Mouse (Mus musculus) limb, embryonic 13.5 days (tissue): ENCODE measurements around the gene Clec16a. TPM values are rescaled to one million over a fixed set of nuclear protein-coding genes. Genes with fewer than 3 reads are reported as not detected.
A peak's percentile ranks its signal among the peaks of the same experiment; 100 is the strongest.

Experiments used
- ATAC-seq: fragments of 200-750 bp; cut with Nextera tagmentation; 2 replicates; pipeline ENCODE4 v1.8.0; 2017; ENCODE audit warnings: low read depth, moderate number of reproducible peaks, moderate TSS enrichment; ENCODE audit not compliant: low FRiP score
- H3K27ac ChIP-seq: fragments of 300-500 bp; sonication (generic); 2 replicates; pipeline ENCODE4 v1.5.1; 2015; ENCODE audit warnings: inconsistent platforms, mild to moderate bottlenecking, moderate library complexity
- H3K27me3 ChIP-seq: fragments of 300-500 bp; sonication (generic); 2 replicates; pipeline ENCODE4 v1.6.1; 2015; ENCODE audit warnings: mild to moderate bottlenecking, inconsistent platforms
- H3K36me3 ChIP-seq: fragments of 300-500 bp; sonication (generic); 2 replicates; pipeline ENCODE4 v1.6.1; 2015; ENCODE audit warnings: inconsistent platforms, mild to moderate bottlenecking, moderate library complexity
- H3K4me1 ChIP-seq: fragments of 300-500 bp; sonication (generic); 2 replicates; pipeline ENCODE4 v1.6.1; 2015; ENCODE audit warnings: inconsistent platforms
- H3K4me2 ChIP-seq: fragments of 300-500 bp; sonication (generic); replicated peaks from 2 replicates; pipeline ENCODE4 v1.6.1; 2015; ENCODE audit warnings: inconsistent platforms, mild to moderate bottlenecking, moderate library complexity
- H3K4me3 ChIP-seq: fragments of 300-500 bp; sonication (generic); 2 replicates; pipeline ENCODE4 v1.5.1; 2015; ENCODE audit warnings: moderate library complexity, mild to moderate bottlenecking, inconsistent platforms
- H3K9ac ChIP-seq: fragments of 300-500 bp; sonication (generic); 2 replicates; pipeline ENCODE4 v1.6.1; 2015; ENCODE audit warnings: mild to moderate bottlenecking, inconsistent platforms
- H3K9me3 ChIP-seq: fragments of 300-500 bp; sonication (generic); 2 replicates; pipeline ENCODE4 v1.6.1; 2016; ENCODE audit warnings: inconsistent platforms
- WGBS: fragments of 180-500 bp; shearing (Covaris S2); methylation state at CpG from one replicate; pipeline ENCODE4 v1.1.7; 2015; 5-methylcytosine and 5-hydroxymethylcytosine counted together
- polyA plus RNA-seq: library from polyadenylated mRNA; unstranded; fragments of >200 nt; fragmentation: Nextera tagmentation; extraction: Ambion mirVana; gene quantifications from 2 replicates; pipeline ENCODE4 v1.2.1, GENCODE M21; 2015

The Clec16a gene
- polyA plus RNA-seq, 1 experiment from 2014 or later = 42.1 TPM

DNA sequence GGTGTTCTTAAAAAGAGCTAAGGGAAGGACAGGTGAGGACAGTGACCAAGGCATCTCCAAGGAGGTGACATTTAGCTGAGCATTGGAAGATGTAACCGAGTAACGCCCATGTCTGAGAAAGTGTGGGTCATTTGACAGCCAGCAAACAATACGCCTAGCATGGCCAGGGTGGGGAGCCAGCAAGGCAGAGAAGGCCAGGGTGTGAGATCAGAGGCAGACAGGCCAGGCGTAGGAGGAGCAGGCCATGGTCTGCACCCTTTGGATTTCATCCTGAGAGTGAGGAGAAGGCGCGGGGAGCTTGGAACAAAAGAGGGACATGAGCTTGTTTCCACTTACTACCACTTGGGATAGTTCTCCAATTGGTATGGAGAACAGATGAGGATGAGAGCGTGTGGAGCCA, 64.8 kb downstream of the Clec16a start:
- Histone ChIP-seq H3K27ac (no peak overlapping the region), H3K4me1 (no peaks in the 10 kb centered on the region), H3K36me3 (peaks cover 44% of the 10 kb centered on the region), H3K4me3 (no peak overlapping the region), H3K9ac (no peak overlapping the region), H3K4me2 (no peak overlapping the region), H3K9me3 (no peaks in the 10 kb centered on the region), H3K27me3 (no peaks in the 10 kb centered on the region)
- 89% methylated on average over 7 of the region's 7 CpGs for WGBS
- no peak for ATAC-seq

GRCm38 (mm10) chr16:10610801-10611200, 65.7 kb downstream of the Clec16a start:
- 84% methylated on average over 6 of the region's 6 CpGs for WGBS
- Histone ChIP-seq H3K36me3 (peaks cover 51% of the 10 kb centered on the region), H3K27ac (no peak overlapping the region), H3K4me2 (no peak overlapping the region), H3K27me3 (no peaks in the 10 kb centered on the region), H3K9ac (no peak overlapping the region), H3K4me1 (no peaks in the 10 kb centered on the region), H3K4me3 (no peak overlapping the region), H3K9me3 (no peaks in the 10 kb centered on the region)
- no peak for ATAC-seq

- peaks cover 54% of the 10 kb centered on the region for H3K36me3 ChIP-seq
- H3K9ac ChIP-seq = no peak overlapping the region
- H3K27ac ChIP-seq = no peak overlapping the region
- H3K4me3 ChIP-seq = no peak overlapping the region
- no peak for ATAC-seq
- no peaks in the 10 kb centered on the region for H3K4me1 ChIP-seq
- no peak overlapping the region for H3K4me2 ChIP-seq
- WGBS = 84% methylated on average over 4 of the region's 4 CpGs
- H3K9me3 ChIP-seq = no peaks in the 10 kb centered on the region
- no peaks in the 10 kb centered on the region for H3K27me3 ChIP-seq
Observed at GRCm38 (mm10) chr16:10611306-10611705, 66.2 kb downstream of the Clec16a start.

- Histone ChIP-seq H3K4me3 (no peak overlapping the region), H3K9ac (no peak overlapping the region), H3K4me1 (no peaks in the 10 kb centered on the region), H3K4me2 (no peak overlapping the region), H3K27ac (no peak overlapping the region), H3K27me3 (no peaks in the 10 kb centered on the region), H3K36me3 (peaks cover 53% of the 10 kb centered on the region), H3K9me3 (no peaks in the 10 kb centered on the region)
- no peak for ATAC-seq
- 96% methylated on average over 2 of the region's 2 CpGs for WGBS
Observed at GRCm38 (mm10) chr16:10613996-10614395, 68.9 kb downstream of the Clec16a start.

DNA sequence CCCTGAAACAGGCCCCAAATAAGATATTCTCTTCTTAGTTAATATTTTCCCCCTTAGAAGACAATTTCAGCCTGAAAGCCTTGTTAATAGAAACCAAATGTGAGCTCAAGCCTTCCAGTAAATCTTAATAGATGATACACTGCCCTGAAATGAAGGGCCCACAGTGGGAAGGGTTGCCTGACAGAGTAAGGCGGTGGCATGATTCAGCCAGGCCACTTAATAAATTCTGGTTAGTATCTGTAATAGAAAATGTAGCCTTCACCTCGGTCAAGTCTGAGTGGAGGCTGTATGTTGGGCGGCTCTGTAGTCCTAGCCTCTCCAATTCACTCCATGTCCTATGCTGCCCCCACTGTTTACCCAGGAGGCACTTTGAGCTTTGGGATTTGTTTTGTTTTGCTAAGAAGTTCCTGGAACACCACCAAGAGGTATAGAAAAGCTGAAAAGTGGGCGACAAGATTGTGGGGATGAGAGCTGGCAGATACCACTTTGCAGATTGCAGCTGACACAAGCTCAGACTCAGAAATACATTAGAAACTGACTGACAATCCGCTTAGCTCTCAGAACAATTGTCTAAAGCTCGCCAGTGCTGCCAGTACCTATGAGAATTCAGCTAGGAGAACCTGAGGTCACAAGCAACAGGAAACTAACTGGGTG, 75.9 kb downstream of the Clec16a start:
- no peak for ATAC-seq
- H3K4me2 ChIP-seq = no peak overlapping the region
- 56% methylated on average over 6 of the region's 6 CpGs for WGBS
- H3K27me3 ChIP-seq = no peaks in the 10 kb centered on the region
- H3K4me3 ChIP-seq = no peak overlapping the region
- H3K4me1 ChIP-seq = peaks cover 12% of the 10 kb centered on the region; the same call in 1 of the 2 replicates
- no peak overlapping the region for H3K9ac ChIP-seq
- H3K27ac ChIP-seq = no peak overlapping the region
- no peaks in the 10 kb centered on the region for H3K9me3 ChIP-seq
- peaks cover 35% of the 10 kb centered on the region for H3K36me3 ChIP-seq

DNA sequence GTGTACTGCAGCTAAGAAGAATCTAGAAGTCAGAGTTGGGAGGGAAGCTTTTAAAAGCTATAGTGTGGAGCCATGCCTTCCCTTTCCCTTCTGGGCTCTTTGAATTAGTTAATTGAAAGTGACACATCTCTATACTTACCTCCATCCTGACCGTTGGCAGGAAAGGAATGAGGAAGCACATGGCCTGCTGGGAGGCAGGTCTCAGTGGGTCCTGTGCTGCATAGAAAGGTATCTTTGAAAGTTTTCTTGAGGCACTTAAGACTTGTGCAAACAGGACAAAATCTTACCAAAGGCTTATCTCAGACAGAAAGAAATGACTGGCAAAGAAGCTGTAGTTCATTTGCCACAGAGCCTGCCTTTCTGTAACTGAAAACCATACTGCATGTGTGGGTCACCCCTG, 76.6 kb downstream of the Clec16a start:
- Histone ChIP-seq H3K36me3 (peaks cover 36% of the 10 kb centered on the region), H3K9me3 (no peaks in the 10 kb centered on the region), H3K4me2 (no peak overlapping the region), H3K27me3 (no peaks in the 10 kb centered on the region), H3K4me1 (peaks cover 12% of the 10 kb centered on the region; the same call in 1 of the 2 replicates), H3K4me3 (no peak overlapping the region), H3K27ac (no peak overlapping the region), H3K9ac (no peak overlapping the region)
- no peak for ATAC-seq
- 48% methylated on average over 1 of the region's 1 CpGs for WGBS

GRCm38 (mm10) chr16:10626116-10626515, 81.0 kb downstream of the Clec16a start:
- Histone ChIP-seq H3K27ac (no peak overlapping the region), H3K36me3 (peaks cover 54% of the 10 kb centered on the region), H3K4me2 (no peak overlapping the region), H3K9me3 (no peaks in the 10 kb centered on the region), H3K9ac (no peak overlapping the region), H3K4me3 (no peak overlapping the region), H3K4me1 (peaks cover 10% of the 10 kb centered on the region; the same call in 1 of the 2 replicates), H3K27me3 (no peaks in the 10 kb centered on the region)
- no peak for ATAC-seq
- 97% methylated on average over 1 of the region's 1 CpGs for WGBS

- H3K36me3 ChIP-seq = peaks cover 54% of the 10 kb centered on the region
- no peak overlapping the region for H3K27ac ChIP-seq
- no peak overlapping the region for H3K4me3 ChIP-seq
- no peaks in the 10 kb centered on the region for H3K27me3 ChIP-seq
- H3K4me2 ChIP-seq = no peak overlapping the region
- H3K9me3 ChIP-seq = no peaks in the 10 kb centered on the region
- no peak for ATAC-seq
- 87% methylated on average over 6 of the region's 6 CpGs for WGBS
- no peak overlapping the region for H3K9ac ChIP-seq
- peaks cover 6% of the 10 kb centered on the region; the same call in 1 of the 2 replicates for H3K4me1 ChIP-seq
Observed at GRCm38 (mm10) chr16:10627136-10627668, 82.1 kb downstream of the Clec16a start.

GRCm38 (mm10) chr16:10628030-10628555, 83.0 kb downstream of the Clec16a start:
- H3K4me3 ChIP-seq = no peak overlapping the region
- 84% methylated on average over 4 of the region's 4 CpGs for WGBS
- ATAC-seq = no peak
- no peak overlapping the region for H3K4me2 ChIP-seq
- peaks cover 54% of the 10 kb centered on the region for H3K36me3 ChIP-seq
- H3K9ac ChIP-seq = no peak overlapping the region
- H3K9me3 ChIP-seq = no peaks in the 10 kb centered on the region
- no peaks in the 10 kb centered on the region for H3K27me3 ChIP-seq
- H3K27ac ChIP-seq = no peak overlapping the region
- H3K4me1 ChIP-seq = peaks cover 6% of the 10 kb centered on the region; the same call in 1 of the 2 replicates

DNA sequence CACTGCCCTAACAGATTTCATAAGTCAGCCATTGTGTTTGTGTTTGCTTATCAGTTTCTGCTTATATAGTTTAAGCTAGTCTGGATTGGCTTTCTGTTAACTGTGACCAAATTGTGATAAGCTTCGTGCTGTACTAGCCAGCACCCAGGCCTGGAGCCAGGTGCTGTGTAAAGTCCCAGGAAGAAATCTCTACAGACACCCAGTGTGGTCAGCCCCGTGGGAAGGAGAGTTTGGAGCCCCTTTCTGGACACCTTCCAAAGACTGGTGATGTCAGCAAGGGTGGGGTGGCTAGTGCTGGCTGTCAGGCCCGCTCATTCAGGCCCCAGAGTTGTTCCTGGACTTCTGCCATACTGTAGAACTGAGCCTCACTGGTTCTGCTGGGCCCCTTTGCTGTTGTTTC, 83.8 kb downstream of the Clec16a start:
- H3K27ac ChIP-seq = no peak overlapping the region
- H3K9me3 ChIP-seq = no peaks in the 10 kb centered on the region
- H3K36me3 ChIP-seq = peaks cover 50% of the 10 kb centered on the region
- no peak overlapping the region for H3K4me3 ChIP-seq
- ATAC-seq = no peak
- no peaks in the 10 kb centered on the region for H3K27me3 ChIP-seq
- 76% methylated on average over 3 of the region's 3 CpGs for WGBS
- H3K4me2 ChIP-seq = no peak overlapping the region
- H3K9ac ChIP-seq = 0 out of 2 replicates have a peak overlapping the region, but pooled peaks have one; percentile 13
- H3K4me1 ChIP-seq = peaks cover 9% of the 10 kb centered on the region

- Histone ChIP-seq H3K4me2 (no peak overlapping the region), H3K36me3 (peaks cover 50% of the 10 kb centered on the region), H3K27me3 (no peaks in the 10 kb centered on the region), H3K9ac (0 out of 2 replicates have a peak overlapping the region, but pooled peaks have one; percentile 13), H3K9me3 (no peaks in the 10 kb centered on the region), H3K27ac (no peak overlapping the region), H3K4me3 (no peak overlapping the region), H3K4me1 (peaks cover 13% of the 10 kb centered on the region)
- 88% methylated on average over 3 of the region's 3 CpGs for WGBS
- no peak for ATAC-seq
Observed at GRCm38 (mm10) chr16:10629361-10629760, 84.2 kb downstream of the Clec16a start.

DNA sequence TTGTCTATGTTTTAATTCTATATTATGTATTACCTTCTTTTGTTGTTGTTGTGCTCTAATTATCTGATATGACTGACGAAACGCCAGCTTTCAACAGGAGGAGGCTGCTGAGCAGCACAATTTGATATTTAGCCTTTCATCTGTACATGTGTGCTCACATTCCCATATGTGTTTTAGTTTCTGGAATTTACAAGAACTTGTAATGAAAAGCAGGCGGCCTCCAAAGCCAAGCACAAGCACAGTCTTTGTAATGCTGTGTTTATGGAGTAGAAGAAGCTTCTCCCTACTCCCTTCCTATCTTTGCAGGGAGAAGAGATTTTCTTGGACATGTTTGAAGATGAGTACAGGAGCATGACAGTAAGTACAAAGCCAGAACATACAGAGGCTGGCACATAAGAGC, 89.8 kb downstream of the Clec16a start:
- 26% methylated on average over 3 of the region's 3 CpGs for WGBS
- Histone ChIP-seq H3K36me3 (peaks cover 10% of the 10 kb centered on the region), H3K4me1 (peaks cover 50% of the 10 kb centered on the region), H3K27ac (peak overlapping the region; percentile 86), H3K9ac (no peak overlapping the region), H3K4me3 (no peak overlapping the region), H3K27me3 (no peaks in the 10 kb centered on the region), H3K9me3 (no peaks in the 10 kb centered on the region), H3K4me2 (no peak overlapping the region)
- ATAC-seq = peak; percentile 81
